Mouse (Mus musculus) T-helper 17 cell (primary cell): ENCODE results near the gene Gga1.
"Not testable (repeated sequence)": the region's sequence is repeated elsewhere in the genome, so short reads cannot be mapped to it uniquely, and the experiment has no call there.

Experiments used
- in situ Hi-C, 2 experiments: fragments of 300-600 bp; cut with MboI, MseI; formaldehyde crosslinking; loops; 1 replicate in 1 of 2; 2 replicates in 1 of 2; pipeline ENCODE4 v1.15.1; 2025; ENCODE audit warnings: high pct_unique_total_duplicates in 2 of 2

Gene Gga1

DNA sequence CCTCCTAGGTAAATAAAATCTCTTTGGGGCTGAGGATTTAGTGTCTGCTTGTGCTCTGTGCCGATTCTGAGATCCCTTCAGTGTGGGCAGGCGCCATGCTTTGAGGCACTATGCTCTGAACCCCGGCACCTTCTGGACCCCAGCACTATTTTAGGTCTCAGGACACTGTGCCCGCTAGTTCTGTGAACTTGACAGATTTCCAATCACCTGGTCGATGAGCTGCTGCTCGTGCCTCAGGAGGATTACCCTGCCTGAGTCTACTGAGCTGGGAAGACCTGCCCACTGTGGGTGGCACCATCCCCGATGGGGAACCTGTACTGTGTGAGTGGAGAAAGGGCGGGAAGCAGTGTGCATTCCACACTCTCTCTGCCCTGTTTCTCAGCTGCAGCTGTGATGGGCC, 2.0 kb upstream of the Gga1 start:
- in situ Hi-C loops: no loop called here

DNA sequence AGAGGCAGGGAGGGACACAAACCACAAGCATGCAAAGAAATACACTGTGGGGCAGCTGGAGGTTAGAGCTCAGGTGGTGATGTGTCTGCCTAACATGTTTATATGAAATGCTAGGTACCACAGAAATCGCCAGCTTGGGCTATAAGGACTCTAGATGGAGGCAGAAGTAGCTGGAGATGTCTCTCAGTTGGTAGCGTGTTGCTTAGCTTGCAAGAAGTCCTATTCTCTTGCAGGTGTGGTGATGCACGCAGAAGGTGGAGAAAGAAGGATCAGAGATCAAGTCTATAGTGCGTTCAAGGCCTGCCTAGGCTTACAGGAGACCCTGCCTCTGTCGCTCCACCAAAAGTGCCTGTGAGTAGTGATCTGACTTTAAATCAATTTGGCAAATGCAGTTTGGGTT, 1.5 kb upstream of the Gga1 start:
- in situ Hi-C loops: no loop called here

DNA sequence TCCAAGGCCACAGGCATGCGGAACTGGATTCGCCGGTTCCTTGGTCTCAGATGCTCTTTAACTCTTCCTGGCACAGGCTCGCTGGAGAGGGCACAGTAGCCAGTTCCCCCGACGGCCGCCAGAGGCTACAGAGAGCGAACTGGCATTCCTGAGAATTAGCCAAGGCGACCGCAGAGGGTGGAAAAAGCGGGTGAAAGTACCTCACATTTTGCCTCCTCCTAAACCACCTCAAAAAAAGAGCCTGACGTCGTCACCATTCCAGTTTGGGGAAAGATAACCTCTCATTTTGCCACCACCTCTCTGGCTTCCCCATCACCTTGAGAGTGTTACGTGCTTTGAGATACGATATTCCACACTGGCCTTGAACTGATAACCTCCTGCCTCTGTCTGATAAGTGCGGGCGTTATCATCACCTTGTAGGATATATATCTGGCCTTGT, 713 bp upstream of the Gga1 start:
- in situ Hi-C loops: no loop called here

DNA sequence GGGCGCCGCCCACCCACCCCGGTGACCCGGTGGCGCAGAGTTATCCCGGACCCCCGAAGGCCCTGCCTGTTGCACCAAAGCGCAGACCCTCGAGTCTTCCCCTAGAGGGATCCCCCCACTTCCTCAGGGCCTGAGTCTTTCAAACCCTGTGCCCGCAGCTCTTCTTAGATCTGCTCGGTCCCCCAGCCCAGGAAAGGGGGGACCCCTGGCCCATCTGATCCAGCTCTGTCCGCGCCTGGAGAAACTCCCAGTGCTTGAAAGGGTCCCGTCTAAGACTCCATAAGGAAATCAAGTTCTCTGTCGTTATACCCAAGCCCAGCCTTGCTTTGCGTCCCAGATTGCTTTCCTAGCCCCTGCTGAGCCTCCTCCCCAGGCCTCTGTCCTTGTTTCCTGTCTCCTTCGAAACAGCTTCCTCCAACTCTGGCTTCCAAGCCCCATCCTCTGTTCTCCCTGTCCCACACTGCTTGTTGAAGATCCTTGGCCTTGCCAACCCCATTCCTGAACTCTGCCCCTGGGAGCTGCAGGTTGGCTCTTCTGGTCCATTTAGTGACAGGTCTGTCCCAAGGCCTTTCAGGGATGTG, 910 bp downstream of the Gga1 start:
- in situ Hi-C loops: no loop called here

DNA sequence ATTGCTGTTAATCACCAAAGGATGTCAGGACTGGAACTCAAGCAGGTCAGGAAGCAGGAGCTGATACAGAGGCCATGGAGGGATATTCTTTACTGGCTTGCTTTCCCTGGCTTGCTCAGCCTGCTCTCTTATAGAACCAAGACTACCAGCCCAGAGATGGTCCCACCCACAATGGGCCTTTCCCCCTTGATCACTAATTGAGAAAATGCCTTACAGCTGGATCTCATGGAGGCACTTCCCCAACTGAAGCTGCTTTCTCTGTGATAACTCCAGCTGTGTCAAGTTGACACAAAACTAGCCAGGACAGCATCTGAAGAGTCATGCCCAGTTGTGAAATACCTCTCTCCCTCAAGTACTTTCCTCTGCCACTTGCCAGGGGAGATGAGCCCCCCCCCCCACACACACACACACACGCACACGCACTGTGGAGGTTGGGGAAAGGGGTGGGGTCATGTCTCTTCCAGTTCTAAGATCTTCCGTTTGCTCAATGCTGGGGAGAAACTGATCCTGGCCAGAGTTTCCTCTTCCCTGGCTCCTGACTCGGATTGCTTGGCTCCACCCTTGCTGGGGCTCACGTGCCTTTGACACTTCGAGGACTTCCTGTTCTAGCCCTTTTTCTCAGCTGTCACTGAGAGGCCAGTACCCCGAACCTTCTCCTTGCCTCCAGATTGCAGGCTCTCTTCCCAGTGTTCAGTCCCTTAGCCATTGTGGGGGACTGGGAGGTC, 2.0 kb downstream of the Gga1 start:
- in situ Hi-C loops: not testable (repeated sequence)

DNA sequence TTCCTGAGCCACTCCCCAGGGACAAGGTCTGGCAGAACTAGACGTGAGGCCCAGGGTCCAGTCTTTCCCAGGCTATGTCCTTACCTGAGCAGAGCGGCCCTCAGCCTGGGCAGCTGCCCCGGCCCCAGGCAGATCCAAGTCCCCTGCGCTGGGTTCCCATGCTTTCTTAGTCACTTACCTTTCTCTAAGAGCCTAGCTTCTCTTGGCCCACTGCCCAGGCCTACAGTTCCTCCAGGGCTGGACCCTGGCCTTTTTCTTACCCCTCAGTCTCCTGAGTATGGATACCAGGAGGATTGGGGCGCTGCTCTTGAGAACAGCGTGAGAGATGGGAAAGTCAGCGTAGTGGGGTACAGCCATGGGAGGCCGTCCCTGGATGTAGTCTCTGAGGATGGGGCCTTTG, 3.4 kb downstream of the Gga1 start:
- in situ Hi-C loops: no loop called here

DNA sequence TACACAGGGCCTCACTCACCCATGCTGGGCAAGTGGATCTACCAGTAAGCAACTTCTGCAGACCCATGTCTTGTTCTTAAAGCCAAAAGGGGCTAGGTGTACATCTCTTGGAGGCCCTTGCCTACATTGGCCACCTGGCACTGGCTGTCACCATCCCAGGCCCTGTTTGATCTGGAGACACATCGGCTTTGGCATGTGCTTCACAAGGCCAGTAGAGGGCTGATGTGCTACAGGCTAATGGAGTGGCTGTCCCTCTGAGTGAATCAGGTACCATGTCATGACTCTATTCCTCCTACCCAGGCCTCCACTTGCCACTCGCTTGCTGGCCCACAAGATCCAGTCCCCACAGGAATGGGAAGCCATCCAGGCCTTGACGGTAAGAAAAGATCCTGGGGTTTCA, 4.8 kb downstream of the Gga1 start:
- in situ Hi-C loops: no loop called here

DNA sequence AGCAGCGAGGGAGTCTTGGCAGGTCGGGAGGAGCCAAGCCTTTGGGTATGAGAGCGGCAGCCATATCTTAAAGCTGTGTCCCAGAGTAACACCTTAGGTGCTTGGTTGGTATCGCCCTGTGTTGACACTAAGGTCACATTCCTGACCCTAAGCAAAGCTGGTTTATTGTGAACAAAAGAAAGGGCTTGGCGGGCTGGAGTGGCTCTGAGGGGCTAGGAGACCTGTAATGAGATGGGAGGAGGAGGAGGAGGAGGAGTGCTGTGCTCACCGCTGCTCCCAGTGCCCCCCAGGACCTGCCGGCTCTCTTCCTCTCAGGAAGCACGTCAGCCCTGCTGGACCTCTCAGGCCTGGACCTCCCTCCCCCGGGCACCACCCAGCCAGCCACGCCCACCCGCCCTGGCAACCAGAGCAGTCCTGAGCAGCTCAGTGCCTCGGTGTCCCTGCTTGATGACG, 12.4 kb downstream of the Gga1 start:
- in situ Hi-C loops: no loop called here

DNA sequence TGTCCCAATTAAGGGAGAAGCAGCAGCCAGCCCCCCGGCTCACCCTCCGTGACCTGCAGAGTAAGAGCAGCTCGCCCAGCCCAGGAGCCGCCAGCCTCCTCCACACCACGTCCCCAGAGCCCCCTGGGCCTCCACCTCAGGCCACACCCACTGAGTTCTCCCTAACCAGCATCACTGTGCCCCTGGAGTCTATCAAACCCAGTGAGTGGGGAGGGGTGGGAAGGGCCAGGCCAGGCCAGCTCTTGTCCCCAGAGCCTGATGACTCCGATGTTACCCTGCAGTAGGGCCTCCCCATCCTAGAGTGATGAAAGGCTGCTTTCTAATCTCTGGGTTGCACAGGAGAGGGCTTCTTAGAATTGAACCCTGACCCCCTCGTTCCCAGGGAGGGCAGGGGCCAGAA, 15.4 kb downstream of the Gga1 start:
- in situ Hi-C loops: loop anchor here in 1 of 2 experiments (10.0 kb wide), 1 partner anchor 942 kb away; the partner anchor contains the start of genes Cbx6 and Npcd

DNA sequence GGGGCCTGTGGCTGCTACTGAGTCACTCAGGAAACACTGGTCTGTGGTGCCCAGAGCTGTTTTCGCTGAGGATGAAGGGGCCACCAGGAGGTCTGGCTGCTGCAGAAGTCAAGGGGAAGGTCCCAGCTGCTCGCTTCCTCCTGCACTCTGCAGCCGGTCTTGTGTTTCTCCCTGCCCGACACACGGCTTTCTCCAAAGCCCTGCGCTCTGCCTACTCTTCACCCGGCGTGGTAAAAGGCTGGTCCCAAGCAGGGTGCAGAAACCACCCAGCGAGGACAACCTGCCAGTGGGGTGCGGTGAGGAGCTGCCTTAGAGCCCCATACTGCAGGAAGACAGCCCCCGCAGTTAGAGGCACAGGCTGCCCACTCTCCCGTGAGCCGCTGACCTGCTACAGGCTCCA, 17.7 kb downstream of the Gga1 start:
- in situ Hi-C loops: loop anchor here in 1 of 2 experiments (10.0 kb wide), 1 partner anchor 940 kb away; the partner anchor contains the start of genes Cbx6 and Npcd

DNA sequence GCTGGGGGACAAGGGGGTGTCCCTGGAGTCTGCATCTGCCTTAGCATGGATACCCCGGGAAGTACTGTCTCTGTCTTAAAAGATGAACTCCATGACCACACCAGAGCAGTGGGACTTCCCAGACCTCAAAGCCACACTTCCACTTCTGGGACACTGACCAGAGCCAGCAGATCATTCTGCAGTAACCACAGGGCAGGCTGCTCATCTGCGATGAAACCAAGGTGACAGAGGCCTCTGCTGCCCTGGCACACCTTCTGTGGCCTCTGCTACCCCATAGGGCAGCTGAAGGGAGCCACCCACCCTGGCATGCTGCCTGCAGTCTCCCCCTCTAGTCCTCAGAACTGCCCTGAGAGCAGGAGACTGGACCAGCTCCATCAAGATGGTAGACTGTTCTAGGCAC, 18.8 kb downstream of the Gga1 start:
- in situ Hi-C loops: loop anchor here in 1 of 2 experiments (10.0 kb wide), 1 partner anchor 939 kb away; the partner anchor contains the start of genes Cbx6 and Npcd

DNA sequence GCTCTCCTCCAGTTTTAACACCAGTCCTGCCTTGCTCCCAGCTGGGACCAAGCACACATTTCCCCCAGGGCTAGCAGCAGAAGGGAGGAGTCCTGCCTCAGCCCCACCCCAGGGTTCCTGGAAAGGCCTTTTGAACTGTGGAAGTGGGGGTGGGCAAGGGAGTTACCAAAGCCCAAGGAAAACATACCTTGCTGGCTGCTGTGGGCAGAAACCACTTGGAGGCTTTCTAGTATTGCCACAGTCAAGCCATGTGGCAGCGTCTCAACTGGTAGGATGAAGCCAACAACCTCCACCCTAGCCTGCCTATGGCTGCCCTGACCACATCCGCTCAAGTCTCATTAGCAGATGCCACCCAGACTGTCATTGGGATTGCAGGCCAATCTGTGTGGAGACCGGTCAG, 19.2 kb downstream of the Gga1 start:
- in situ Hi-C loops: loop anchor here in 1 of 2 experiments (10.0 kb wide), 1 partner anchor 939 kb away; the partner anchor contains the start of genes Cbx6 and Npcd

DNA sequence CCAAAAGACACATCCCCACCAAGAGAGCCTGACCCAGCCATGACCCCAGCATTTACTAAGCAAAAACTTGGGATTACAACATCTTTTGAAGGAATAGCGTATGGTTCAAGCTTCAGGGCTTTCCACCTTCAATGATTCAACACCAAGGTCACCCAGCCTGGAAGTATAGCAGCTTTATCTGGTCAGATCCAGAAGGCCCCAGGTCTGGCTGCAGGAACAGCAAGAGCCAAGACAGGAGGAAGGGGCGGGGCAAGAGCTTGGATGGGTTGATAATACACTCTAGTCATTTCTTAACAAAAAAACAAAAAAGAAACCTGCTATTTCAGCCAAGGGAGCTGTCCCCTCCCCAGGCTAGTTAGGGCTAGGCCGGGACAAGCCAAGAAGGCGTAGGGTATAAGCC, 20.5 kb downstream of the Gga1 start:
- in situ Hi-C loops: loop anchor here in 1 of 2 experiments (10.0 kb wide), 1 partner anchor 937 kb away; the partner anchor contains the start of genes Cbx6 and Npcd

DNA sequence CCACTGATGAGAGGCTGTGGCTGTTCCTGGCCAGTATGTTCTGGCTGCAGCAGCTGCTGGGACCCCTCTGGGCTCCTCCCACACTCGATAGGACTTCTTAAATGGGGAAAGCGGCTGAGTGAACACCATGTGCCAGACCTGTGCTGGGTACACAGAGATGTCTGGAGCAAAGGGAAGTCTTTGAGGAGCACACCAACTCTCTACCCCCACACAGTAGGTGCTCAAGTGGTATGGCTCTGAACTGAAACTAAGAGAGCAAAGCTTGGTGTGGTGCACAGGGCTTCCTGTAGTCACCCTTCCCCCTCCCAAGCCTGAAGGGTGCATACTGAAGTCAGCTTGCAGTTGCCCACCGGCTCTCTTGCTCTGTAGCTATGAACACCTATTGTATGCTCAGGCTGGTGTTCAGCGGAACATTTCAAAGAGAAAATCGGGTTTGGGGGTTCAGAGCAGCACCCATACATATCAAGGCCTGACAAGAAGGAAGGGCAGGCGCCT, 21.6 kb downstream of the Gga1 start:
- in situ Hi-C loops: loop anchor here in 1 of 2 experiments (10.0 kb wide), 1 partner anchor 936 kb away; the partner anchor contains the start of genes Cbx6 and Npcd

DNA sequence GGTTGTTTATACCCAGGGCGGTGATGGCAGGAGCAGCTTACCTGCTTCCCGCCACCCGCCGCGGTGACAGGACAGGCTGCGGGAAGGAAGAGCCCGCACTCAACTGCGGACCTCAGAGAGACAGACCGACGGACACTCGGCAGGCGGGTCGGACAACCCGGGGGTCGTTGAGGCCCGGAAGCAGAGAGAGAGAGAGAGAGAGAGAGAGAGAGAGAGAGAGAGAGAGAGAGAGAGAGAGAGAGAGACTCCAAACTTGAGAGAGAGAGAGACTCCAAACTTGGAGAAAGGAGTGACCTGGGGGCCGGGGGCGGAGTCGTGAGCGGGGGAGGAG, 22.4 kb downstream of the Gga1 start, which contains the start of gene Gm49510:
Gene Gm49510, plus strand, starts transcription at position 259 of the 331 bp plus-strand sequence.
- in situ Hi-C loops: loop anchor here in 1 of 2 experiments (10.0 kb wide), 1 partner anchor 935 kb away; the partner anchor contains the start of genes Cbx6 and Npcd

DNA sequence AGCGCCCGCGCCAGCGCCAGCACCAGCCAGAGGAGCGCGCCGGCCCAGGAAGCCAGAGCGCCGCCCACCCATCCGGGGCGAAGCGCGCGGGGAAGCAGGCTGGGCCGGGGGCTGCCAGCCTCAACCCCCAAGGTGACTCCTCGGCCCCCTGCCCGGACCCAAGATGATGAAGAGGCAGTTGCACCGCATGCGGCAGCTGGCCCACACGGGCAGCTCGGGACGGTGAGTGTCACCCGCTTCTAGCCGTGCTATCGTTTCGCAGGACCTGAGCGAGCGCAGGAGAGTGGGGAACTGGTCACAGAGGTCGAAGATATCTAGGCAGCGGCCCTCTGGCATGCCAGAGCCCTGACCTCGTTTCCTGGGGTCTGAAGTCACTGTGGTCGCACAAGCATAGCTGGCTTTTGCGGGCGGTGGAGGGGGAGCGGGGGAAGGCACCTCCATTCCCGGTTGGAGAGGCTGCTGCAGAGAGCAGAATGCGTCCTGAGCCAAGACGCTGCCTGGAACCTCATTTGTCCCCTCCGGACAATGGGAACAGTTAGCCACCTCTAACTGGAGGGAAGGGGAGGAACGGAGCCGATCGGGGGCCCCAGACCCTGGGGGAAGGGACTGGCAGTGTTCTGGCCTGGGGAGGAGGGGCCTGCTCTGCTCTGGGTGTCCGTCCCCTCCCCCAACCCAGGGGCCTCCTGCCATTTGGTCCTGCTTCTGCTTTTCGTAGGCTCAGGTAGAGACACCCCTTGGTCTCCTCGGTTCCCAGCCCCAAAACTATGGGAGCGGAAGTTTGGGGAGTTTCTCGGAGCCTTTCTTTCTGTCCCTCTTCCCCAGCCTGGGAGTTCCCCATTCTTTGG, 23.0 kb downstream of the Gga1 start, which contains the start of gene Sh3bp1:
Gene Sh3bp1, plus strand, starts transcription at position 29 of the 845 bp plus-strand sequence.
- in situ Hi-C loops: loop anchor here in 1 of 2 experiments (10.0 kb wide), 1 partner anchor 935 kb away; the partner anchor contains the start of genes Cbx6 and Npcd

DNA sequence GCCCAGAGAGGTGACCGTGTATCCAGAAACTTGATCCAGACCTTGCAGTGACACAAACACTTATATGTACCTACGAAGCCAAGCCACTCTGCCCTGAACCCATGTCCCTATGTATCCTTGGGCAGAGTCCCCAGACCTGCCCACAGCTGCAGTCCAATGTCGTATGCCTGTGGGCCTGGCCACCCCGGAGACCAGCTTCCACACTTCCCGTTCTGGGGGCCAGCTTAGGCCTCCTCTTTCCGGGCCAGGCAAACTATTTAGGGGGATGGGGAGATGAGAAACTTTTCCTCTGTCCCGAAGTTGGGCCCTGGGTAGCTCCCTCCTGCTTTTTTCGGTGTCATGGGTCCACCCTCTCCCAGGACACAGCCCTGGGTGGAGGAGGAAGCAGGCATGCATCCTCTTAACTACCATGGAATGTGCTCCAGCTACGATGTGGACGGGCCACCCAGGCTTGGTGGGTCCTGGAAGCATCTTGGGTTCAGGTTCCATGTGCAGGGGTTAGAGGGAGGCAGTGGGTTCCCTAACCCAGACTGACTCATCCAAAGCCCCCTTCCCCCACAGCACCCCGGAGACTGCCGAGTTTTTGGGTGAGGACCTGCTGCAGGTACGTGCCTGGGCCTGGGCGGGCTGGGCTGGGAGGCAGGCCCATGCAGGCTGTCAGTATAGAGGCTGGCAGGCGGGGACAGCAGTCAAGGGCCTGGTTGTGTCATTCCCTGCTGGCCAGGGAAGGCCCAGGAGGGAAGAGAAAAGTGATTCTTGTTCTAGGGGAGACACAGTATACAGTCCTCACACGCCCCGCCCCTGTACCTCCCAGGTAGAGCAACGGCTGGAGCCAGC, 23.8 kb downstream of the Gga1 start:
- in situ Hi-C loops: no loop called here

DNA sequence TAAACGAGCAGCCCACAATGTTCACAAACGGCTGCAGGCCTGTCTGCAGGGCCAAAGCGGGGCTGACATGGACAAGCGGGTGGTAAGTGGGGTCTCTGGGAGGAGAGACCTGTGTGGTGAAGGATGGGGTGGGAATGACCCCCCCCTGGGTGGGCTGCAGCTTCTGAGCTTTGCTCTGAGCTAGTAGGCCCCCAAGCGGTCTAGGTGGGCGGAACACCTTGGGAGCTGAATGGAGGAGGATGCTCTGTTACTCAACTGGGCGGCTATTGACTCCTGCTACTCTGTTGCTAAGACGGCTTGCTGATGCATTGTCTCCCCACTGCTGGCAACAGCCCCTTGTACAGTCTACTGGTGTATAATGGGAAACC, 24.4 kb downstream of the Gga1 start:
- in situ Hi-C loops: no loop called here

DNA sequence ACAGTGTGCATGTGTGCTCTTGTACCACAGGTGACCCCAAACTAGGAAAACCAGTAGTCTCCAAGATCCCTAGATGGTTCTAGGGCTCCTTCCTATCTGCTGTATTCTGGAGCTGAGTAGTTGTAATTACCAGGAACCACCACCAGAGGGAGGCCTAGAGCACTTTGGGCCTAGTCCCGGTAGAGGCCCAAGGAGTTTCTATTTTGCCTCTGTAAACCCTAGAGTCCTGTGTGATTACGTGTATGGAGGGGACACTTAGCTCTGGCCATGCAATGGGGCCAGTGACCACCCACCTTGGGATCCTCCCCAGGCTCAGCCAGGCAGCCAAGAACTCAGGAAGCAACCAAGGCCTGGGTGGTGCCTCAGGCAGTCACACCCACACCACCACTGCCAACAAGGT, 26.3 kb downstream of the Gga1 start:
- in situ Hi-C loops: no loop called here

DNA sequence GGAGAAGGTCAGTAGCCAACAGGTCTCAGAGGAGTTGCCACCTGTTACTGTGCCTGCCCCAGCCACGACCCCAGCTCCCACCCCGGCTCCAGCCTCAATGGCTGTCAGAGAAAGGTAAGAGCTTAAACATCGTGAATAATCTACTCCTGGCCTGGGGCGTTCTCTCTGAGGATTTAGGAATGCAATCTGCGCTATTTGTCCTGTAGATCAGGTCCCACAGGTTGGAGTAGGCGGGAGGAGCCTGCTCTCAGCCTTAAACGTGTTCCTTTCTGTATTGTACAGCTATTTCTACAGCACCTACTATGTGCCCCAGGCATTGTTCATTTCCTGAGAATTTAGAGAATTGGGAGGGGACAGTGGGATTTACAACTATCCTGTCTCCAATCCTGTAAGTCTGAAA, 31.4 kb downstream of the Gga1 start:
- in situ Hi-C loops: no loop called here

DNA sequence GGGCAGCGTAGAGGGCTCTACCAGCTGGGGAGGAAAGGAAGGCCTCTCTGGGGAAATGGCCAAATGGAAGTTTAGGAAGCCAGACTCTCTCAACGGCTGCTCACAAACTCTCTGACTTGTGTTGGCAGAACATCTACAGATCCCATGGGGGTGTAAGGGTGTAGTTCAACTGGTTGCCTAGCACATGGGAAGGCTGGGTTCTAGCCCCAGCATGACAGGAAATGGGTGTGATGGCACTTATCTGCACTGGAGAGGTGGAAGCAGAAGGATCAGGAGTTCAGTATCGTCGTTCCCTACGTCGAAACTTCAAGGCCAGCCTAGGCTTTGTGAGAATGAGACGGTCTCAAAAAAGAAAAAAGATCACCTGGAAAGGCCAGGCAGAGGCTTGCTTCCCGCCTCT, 32.0 kb downstream of the Gga1 start:
- in situ Hi-C loops: no loop called here
